Mouse (Mus musculus): ENCODE measurements around the gene Myrf. TPM values are rescaled to one million over a fixed set of nuclear protein-coding genes. Genes with fewer than 3 reads are reported as not detected.
A peak's percentile ranks its signal among the peaks of the same experiment; 100 is the strongest.

Gene Myrf
- polyA plus RNA-seq, 1 experiment from 2014 or later: 6.5 TPM

DNA sequence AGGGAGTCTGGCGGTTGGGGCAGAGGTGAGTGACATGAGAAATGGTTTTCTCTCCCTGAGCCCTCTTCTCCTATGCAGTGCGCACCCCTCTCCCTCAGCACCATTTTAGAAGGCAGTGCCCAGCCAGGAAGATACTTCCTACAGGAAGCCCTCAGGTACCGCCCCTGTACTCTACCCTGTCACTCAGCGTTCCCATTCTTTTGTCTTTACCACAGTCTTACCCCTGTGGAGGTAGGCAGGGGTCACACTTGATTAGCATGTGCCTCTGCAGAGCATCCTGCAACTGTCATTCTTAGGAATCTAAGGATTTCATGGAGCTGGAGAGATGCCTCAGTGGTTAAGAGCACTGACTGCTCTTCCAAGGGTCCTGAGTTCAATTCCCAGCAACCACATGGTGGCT is 17.0 kb downstream of the Myrf start:
- no peak overlapping the region for H3K27ac ChIP-seq
- no peak for ATAC-seq (ENCODE audit: borderline replicate concordance, extremely low read depth, low FRiP score, low TSS enrichment)
- no peaks in the 10 kb centered on the region for H3K27me3 ChIP-seq
- no peaks in the 10 kb centered on the region for H3K9me3 ChIP-seq
- no peak overlapping the region for H3K4me2 ChIP-seq
- H3K4me1 ChIP-seq: peaks cover 31% of the 10 kb centered on the region
- no peak overlapping the region for H3K4me3 ChIP-seq
- H3K9ac ChIP-seq: no peak overlapping the region
- WGBS: 73% methylated on average over 4 of the region's 4 CpGs
- no peaks in the 10 kb centered on the region for H3K36me3 ChIP-seq

DNA sequence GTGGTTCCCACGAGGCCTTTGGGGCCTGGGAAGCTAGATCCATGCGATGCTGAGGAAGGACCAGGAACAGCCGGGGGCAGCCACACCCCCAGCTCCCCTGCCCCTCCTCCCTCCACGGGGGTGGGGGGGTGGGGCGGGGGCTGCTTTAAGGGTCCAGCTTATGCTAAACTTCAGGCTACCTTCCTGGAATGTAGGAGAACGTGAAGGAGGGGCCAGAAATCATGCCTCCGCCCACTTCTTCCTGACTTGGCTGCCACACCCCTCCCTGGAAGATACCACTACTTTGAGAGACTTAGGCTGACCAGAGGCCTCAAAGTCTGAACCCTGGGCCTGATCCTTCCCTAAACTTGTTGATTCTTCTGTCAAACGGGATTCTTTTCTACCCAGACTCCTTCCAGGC is 17.9 kb downstream of the Myrf start:
- 17% methylated on average over 7 of the region's 8 CpGs for WGBS
- no peaks in the 10 kb centered on the region for H3K36me3 ChIP-seq
- no peak overlapping the region for H3K9ac ChIP-seq

DNA sequence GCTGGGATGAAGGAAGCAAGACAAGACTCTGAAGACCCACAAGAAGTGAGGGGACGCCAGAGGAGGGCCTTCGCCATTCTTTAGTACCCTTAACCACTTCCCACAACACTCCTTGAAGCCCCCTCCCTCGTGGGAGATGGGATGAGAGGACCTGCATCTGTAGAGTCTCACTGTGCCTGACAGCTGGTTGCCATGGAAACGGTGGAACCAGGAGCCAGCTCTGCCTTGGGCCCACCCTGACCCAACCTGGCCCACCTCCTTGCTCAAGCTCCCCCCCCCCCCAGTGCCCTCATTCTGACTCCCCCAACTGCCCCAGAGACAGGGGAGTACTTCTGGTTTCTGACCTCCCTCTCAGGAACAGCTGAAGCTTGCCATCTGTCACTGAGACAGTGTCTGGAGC is 19.0 kb downstream of the Myrf start:
- 30% methylated on average over 4 of the region's 4 CpGs for WGBS

More for the DNA sequence above, 17.9 kb downstream of the Myrf start:
- no peaks in the 10 kb centered on the region for H3K9me3 ChIP-seq
- no peaks in the 10 kb centered on the region for H3K27me3 ChIP-seq
- no peak overlapping the region for H3K4me2 ChIP-seq
- H3K27ac ChIP-seq: no peak overlapping the region
- no peak overlapping the region for H3K4me3 ChIP-seq
- H3K4me1 ChIP-seq: peaks cover 31% of the 10 kb centered on the region
- ATAC-seq (ENCODE audit: borderline replicate concordance, extremely low read depth, low FRiP score, low TSS enrichment): no peak

DNA sequence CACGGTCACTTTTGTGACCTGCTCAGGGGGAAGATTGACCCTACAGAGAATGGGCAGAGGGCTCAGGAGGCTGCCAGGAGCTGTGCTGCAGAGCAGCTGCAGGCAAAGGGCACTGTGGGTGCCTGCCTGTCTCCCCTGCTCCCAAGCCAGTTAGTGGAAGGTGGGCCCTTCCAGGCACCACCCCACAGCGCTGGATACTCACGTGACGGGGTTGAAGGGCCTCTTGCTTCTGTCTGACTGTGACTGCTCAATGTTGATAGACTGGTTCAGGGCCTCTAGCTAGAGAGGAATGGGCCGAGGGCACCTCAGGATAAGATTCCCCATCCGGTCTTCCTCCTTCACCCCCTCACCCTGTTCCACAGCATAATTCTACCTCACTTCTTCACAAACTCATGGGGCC is 21.0 kb downstream of the Myrf start:
- no peaks in the 10 kb centered on the region for H3K9me3 ChIP-seq
- ATAC-seq (ENCODE audit: borderline replicate concordance, extremely low read depth, low FRiP score, low TSS enrichment): peak; percentile 41; the same call in 1 of the 2 replicates
- no peaks in the 10 kb centered on the region for H3K36me3 ChIP-seq
- no peak overlapping the region for H3K9ac ChIP-seq
- WGBS: 36% methylated on average over 6 of the region's 6 CpGs
- peak overlapping the region; percentile 29; the same call in 1 of the 2 replicates for H3K27ac ChIP-seq
- no peak overlapping the region for H3K4me3 ChIP-seq
- H3K4me2 ChIP-seq: no peak overlapping the region
- H3K27me3 ChIP-seq: no peaks in the 10 kb centered on the region
- H3K4me1 ChIP-seq: peaks cover 13% of the 10 kb centered on the region

More for the DNA sequence above, 19.0 kb downstream of the Myrf start:
- Histone ChIP-seq H3K27me3 (no peaks in the 10 kb centered on the region), H3K4me2 (no peak overlapping the region), H3K9me3 (no peaks in the 10 kb centered on the region), H3K36me3 (no peaks in the 10 kb centered on the region), H3K4me3 (no peak overlapping the region), H3K4me1 (peaks cover 31% of the 10 kb centered on the region), H3K9ac (no peak overlapping the region), H3K27ac (no peak overlapping the region)
- ATAC-seq (ENCODE audit: borderline replicate concordance, extremely low read depth, low FRiP score, low TSS enrichment): no peak

GRCm38 (mm10) chr19:10219108-10219507 is 21.4 kb downstream of the Myrf start:
- Histone ChIP-seq H3K4me2 (no peak overlapping the region), H3K27ac (peak overlapping the region; percentile 29; the same call in 1 of the 2 replicates), H3K36me3 (0 out of 2 replicates have a peak, but pooled peaks cover under 1% of the 10 kb centered on the region), H3K9ac (no peak overlapping the region), H3K9me3 (no peaks in the 10 kb centered on the region), H3K27me3 (no peaks in the 10 kb centered on the region), H3K4me3 (no peak overlapping the region), H3K4me1 (peaks cover 12% of the 10 kb centered on the region)
- WGBS: 38% methylated on average over 3 of the region's 3 CpGs
- no peak for ATAC-seq (ENCODE audit: borderline replicate concordance, extremely low read depth, low FRiP score, low TSS enrichment)

DNA sequence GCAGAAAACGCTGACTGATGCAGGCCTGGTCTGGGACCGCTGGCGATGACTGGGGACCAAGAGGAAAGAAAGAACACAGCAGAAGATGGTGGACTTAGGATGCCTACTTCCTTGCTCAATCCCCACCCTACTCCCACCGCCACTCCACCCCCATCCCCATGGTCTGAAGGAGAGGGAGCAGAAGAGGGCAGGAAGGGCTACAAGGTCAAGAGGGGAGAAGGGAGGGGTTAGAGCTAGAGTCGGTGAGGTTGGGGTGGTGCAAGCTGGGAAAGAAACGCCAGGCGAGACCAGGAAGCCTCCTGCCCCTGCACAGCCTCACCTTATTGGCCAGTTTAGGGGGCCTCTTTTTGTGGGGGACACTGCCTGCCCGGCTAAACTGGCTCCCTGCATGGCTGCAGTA is 24.4 kb downstream of the Myrf start:
- ATAC-seq (ENCODE audit: borderline replicate concordance, extremely low read depth, low FRiP score, low TSS enrichment): no peak
- 67% methylated on average over 8 of the region's 8 CpGs for WGBS
- H3K4me2 ChIP-seq: no peak overlapping the region
- H3K27me3 ChIP-seq: no peaks in the 10 kb centered on the region
- H3K4me3 ChIP-seq: no peak overlapping the region
- H3K9me3 ChIP-seq: no peaks in the 10 kb centered on the region
- peaks cover 20% of the 10 kb centered on the region for H3K36me3 ChIP-seq
- no peak overlapping the region for H3K9ac ChIP-seq
- no peak overlapping the region for H3K27ac ChIP-seq
- H3K4me1 ChIP-seq: peaks cover 6% of the 10 kb centered on the region; the same call in 1 of the 2 replicates

DNA sequence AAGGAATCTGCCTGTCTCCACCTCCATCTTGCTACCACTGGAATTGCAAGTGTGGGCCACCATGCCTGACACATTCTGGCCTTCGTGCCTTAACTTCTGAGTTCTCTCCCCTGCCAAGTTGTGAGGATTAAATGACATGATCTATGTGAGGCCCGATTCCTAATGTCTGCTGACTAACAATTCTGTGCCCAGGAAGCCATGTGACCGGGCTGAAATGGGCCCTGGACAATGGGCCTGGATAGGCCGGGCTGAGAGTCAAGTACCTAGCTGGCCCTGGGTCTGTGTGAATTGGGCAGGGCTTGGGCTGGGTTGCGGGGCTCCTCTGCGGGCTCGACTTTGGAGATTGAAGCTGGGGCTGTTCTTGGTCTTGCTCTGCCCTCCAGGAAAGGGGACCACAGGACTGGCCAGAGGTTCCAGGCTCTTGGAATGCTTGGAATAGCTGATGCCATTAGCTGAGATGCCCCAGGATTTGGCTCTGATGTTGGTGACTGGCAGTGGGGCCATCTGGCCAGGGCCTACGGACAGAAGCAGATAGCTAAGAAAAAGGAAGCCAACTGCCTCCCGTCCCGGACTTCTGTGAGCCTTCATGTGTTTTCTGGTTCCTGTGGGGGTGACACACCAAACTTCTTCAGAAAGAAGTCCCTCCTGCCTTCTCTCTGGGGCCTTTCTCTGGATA is 26.6 kb downstream of the Myrf start:
- no peaks in the 10 kb centered on the region for H3K9me3 ChIP-seq
- no peak overlapping the region for H3K4me2 ChIP-seq
- no peak overlapping the region for H3K9ac ChIP-seq
- no peaks in the 10 kb centered on the region for H3K27me3 ChIP-seq
- no peak overlapping the region for H3K4me3 ChIP-seq
- no peaks in the 10 kb centered on the region for H3K4me1 ChIP-seq
- no peak overlapping the region for H3K27ac ChIP-seq
- ATAC-seq (ENCODE audit: borderline replicate concordance, extremely low read depth, low FRiP score, low TSS enrichment): no peak
- peaks cover 41% of the 10 kb centered on the region for H3K36me3 ChIP-seq
- WGBS: 83% methylated on average over 10 of the region's 10 CpGs

DNA sequence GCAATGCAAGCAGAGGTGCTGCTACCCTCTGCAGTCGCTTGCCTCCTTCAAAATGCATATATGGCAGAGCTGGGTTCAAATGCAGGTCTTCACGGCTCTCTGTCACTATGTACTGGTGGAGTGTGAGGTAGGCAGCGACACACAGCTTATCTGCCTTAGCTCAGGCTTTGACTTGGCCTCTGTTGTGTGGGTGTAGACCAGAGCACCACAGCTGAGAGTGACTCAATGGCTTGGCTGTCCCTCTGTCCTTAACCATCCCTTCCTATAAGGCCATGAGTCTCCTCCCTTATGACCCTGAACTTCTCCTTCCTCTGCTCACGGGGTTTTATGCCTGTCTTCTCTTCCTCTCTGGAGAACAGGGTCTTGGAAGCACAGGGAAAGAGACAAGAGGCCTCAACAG is 29.7 kb downstream of the Myrf start:
- H3K4me1 ChIP-seq: no peaks in the 10 kb centered on the region
- no peak overlapping the region for H3K9ac ChIP-seq
- H3K36me3 ChIP-seq: peaks cover 62% of the 10 kb centered on the region
- H3K4me2 ChIP-seq: no peak overlapping the region
- 73% methylated on average over 4 of the region's 4 CpGs for WGBS
- H3K9me3 ChIP-seq: no peaks in the 10 kb centered on the region
- H3K27ac ChIP-seq: no peak overlapping the region
- ATAC-seq (ENCODE audit: borderline replicate concordance, extremely low read depth, low FRiP score, low TSS enrichment): no peak
- no peaks in the 10 kb centered on the region for H3K27me3 ChIP-seq
- no peak overlapping the region for H3K4me3 ChIP-seq

DNA sequence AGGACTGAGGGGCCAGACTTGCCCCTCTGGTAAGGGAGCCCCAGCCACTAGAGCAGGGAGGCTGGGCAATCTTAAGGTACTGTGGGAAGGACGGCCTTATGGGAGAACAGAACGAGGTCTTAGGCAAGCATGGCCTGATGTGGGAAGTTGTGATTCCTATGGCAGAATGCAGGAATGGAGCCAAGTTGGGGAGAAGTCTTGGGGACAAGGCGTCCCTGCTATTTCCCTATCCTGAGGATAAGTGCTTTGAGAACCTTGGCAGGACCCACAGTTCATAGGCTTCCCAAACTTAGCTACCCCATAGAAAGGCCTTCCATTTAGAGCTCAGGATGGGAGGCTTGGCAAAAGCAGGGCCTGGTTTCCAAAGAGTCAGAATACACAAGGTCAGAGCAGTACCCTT is 31.7 kb downstream of the Myrf start:
- 73% methylated on average over 3 of the region's 3 CpGs for WGBS
- Histone ChIP-seq H3K4me3 (no peak overlapping the region), H3K27me3 (no peaks in the 10 kb centered on the region), H3K9ac (no peak overlapping the region), H3K4me1 (peaks cover 9% of the 10 kb centered on the region), H3K9me3 (no peaks in the 10 kb centered on the region), H3K4me2 (no peak overlapping the region), H3K36me3 (peaks cover 59% of the 10 kb centered on the region), H3K27ac (no peak overlapping the region)
- no peak for ATAC-seq (ENCODE audit: borderline replicate concordance, extremely low read depth, low FRiP score, low TSS enrichment)

- no peaks in the 10 kb centered on the region for H3K9me3 ChIP-seq
- H3K27ac ChIP-seq: 0 out of 2 replicates have a peak overlapping the region, but pooled peaks have one; percentile 11
- H3K4me2 ChIP-seq: peak overlapping the region; percentile 79
- H3K36me3 ChIP-seq: peaks cover 48% of the 10 kb centered on the region
- H3K4me1 ChIP-seq: peaks cover 17% of the 10 kb centered on the region
- no peak for ATAC-seq (ENCODE audit: borderline replicate concordance, extremely low read depth, low FRiP score, low TSS enrichment)
- H3K27me3 ChIP-seq: no peaks in the 10 kb centered on the region
- peak overlapping the region; percentile 79 for H3K4me3 ChIP-seq
- H3K9ac ChIP-seq: no peak overlapping the region
- 63% methylated on average over 6 of the region's 6 CpGs for WGBS
Observed at GRCm38 (mm10) chr19:10205051-10205450, 35.5 kb downstream of the Myrf start.

GRCm38 (mm10) chr19:10204616-10205001 is 35.9 kb downstream of the Myrf start:
- no peaks in the 10 kb centered on the region for H3K9me3 ChIP-seq
- peaks cover 17% of the 10 kb centered on the region for H3K4me1 ChIP-seq
- H3K27me3 ChIP-seq: no peaks in the 10 kb centered on the region
- WGBS: 1% methylated on average over 5 of the region's 5 CpGs
- peak; percentile 41; the same call in 1 of the 2 replicates for ATAC-seq (ENCODE audit: borderline replicate concordance, extremely low read depth, low FRiP score, low TSS enrichment)
- H3K4me3 ChIP-seq: peak overlapping the region; percentile 79
- peaks cover 48% of the 10 kb centered on the region for H3K36me3 ChIP-seq
- peak overlapping the region; percentile 77 for H3K27ac ChIP-seq
- peak overlapping the region; percentile 79 for H3K4me2 ChIP-seq
- H3K9ac ChIP-seq: peak overlapping the region; percentile 86

DNA sequence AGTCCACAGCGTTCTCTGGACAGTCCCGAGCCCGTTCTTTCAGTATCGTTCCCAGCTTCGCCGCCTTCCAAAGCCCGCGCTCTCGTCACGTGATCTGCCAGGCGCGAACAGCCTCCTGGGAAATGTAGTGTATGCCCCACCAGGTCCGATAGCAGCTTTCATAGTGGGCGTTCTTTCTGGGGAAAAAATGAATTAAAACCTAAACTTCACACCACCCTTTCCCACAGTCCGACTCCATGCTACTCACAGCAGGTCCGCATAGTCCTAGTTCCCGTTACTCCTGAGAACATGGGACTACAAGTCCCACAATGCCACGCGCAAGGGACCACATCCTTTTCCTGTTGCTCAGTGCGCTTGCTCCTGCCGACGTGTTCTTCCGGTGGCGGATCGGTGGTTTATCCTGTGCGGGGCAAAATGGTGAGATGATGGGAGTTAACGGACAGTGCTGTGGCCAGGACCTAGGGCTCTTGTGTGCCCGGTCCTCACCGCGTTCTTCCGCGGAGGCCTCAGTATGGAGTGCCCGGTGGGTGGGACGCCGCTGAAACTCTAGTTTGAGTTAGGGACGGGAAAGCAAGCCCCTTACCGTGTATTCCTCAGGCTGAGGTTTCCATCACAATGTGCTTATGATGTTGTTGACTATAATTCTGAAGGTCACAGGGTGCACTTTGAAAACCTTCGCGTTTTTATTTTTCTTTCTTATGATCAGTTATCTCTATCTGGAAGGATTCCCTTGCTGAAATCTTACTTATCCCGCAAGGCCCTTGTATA is 36.5 kb downstream of the Myrf start, which contains the start of the genes Tmem258 and Fen1:
TSS of gene Tmem258 (plus strand) at position 167 of the 768 bp plus-strand sequence.
TSS of gene Fen1 (minus strand) at position 322 of the 768 bp plus-strand sequence.
- peak within 1 kb of the TSS; percentile 79 for H3K4me3 ChIP-seq
- H3K4me2 ChIP-seq: peak within 1 kb of the TSS; percentile 79
- peaks cover 47% of the 10 kb centered on the region for H3K36me3 ChIP-seq
- WGBS: under 1% methylated on average over 40 of the region's 40 CpGs
- peak within 1 kb of the TSS; percentile 86 for H3K9ac ChIP-seq
- peaks cover 17% of the 10 kb centered on the region for H3K4me1 ChIP-seq
- no peaks in the 10 kb centered on the region for H3K27me3 ChIP-seq
- H3K9me3 ChIP-seq: no peaks in the 10 kb centered on the region
- H3K27ac ChIP-seq: peak within 1 kb of the TSS; percentile 77
- peak; percentile 90 for ATAC-seq (ENCODE audit: borderline replicate concordance, extremely low read depth, low FRiP score, low TSS enrichment)
